Mouse (Mus musculus): Measurements from ENCODE around the gene Ntm.

- TF ChIP-seq POLR2A (IDR thresholded peaks at IDR 0.05; ENCODE audit: borderline replicate concordance, extremely low read depth, insufficient read depth, insufficient read length, poor library complexity, severe bottlenecking) (no peak), CTCF (IDR thresholded peaks at IDR 0.05; ENCODE audit: borderline replicate concordance, extremely low read depth, insufficient read depth, insufficient read length) (no peak)
Measured at GRCm38 (mm10) chr9:29464756-29465155, 498.2 kb downstream of the Ntm start.
